Mouse (Mus musculus): ENCODE data around the gene Fbxl21. TPM values are rescaled to one million over a fixed set of nuclear protein-coding genes. Genes with fewer than 3 reads are reported as not detected.

The Fbxl21 gene
- polyA plus RNA-seq, 1 experiment from 2014 or later: 3.3 TPM

GRCm38 (mm10) chr13:56578097-56578496 is 55.8 kb downstream of the Fbxl21 start:
- H3K27me3 ChIP-seq (ENCODE audit: control insufficient read depth, insufficient read depth, low read length): no peaks in the 10 kb centered on the region
- no peak overlapping the region for H3K4me2 ChIP-seq (ENCODE audit: low read length)
- H3K4me3 ChIP-seq (replicated peaks; ENCODE audit: low read depth, low read length): no peak overlapping the region
- DNase-seq (no peak), ATAC-seq (ENCODE audit: low FRiP score, low TSS enrichment) (no peak)
- H3K4me1 ChIP-seq (ENCODE audit: control insufficient read depth, insufficient read depth, low read length): peaks cover 13% of the 10 kb centered on the region
- no peak overlapping the region for H3K27ac ChIP-seq (replicated peaks; ENCODE audit: low read depth, low read length)
- no peak overlapping the region for H3K9ac ChIP-seq (replicated peaks; ENCODE audit: low read length)
- H3K36me3 ChIP-seq (ENCODE audit: control insufficient read depth, insufficient read depth, low read length): no peaks in the 10 kb centered on the region
- WGBS: 87% methylated on average over 5 of the region's 5 CpGs
- no peaks in the 10 kb centered on the region for H3K9me3 ChIP-seq (ENCODE audit: control insufficient read depth, low read length)

GRCm38 (mm10) chr13:56580450-56580849 is 58.2 kb downstream of the Fbxl21 start:
- Histone ChIP-seq H3K9ac (replicated peaks; ENCODE audit: low read length) (no peak overlapping the region), H3K27ac (replicated peaks; ENCODE audit: low read depth, low read length) (no peak overlapping the region), H3K4me3 (replicated peaks; ENCODE audit: low read depth, low read length) (no peak overlapping the region), H3K36me3 (ENCODE audit: control insufficient read depth, insufficient read depth, low read length) (no peaks in the 10 kb centered on the region), H3K9me3 (ENCODE audit: control insufficient read depth, low read length) (no peaks in the 10 kb centered on the region), H3K4me1 (ENCODE audit: control insufficient read depth, insufficient read depth, low read length) (peaks cover 13% of the 10 kb centered on the region), H3K27me3 (ENCODE audit: control insufficient read depth, insufficient read depth, low read length) (no peaks in the 10 kb centered on the region), H3K4me2 (ENCODE audit: low read length) (no peak overlapping the region)
- DNase-seq (no peak), ATAC-seq (ENCODE audit: low FRiP score, low TSS enrichment) (no peak)
- 83% methylated on average over 5 of the region's 5 CpGs for WGBS

GRCm38 (mm10) chr13:56581512-56581911 is 59.2 kb downstream of the Fbxl21 start:
- no peak overlapping the region for H3K4me2 ChIP-seq (ENCODE audit: low read length)
- peak overlapping the region; percentile 52; the same call in 1 of the 2 replicates for H3K27ac ChIP-seq (replicated peaks; ENCODE audit: low read depth, low read length)
- ATAC-seq (ENCODE audit: low FRiP score, low TSS enrichment) (peak; percentile 27; the same call in 1 of the 2 replicates), DNase-seq (peak; percentile 37)
- no peaks in the 10 kb centered on the region for H3K9me3 ChIP-seq (ENCODE audit: control insufficient read depth, low read length)
- no peaks in the 10 kb centered on the region for H3K27me3 ChIP-seq (ENCODE audit: control insufficient read depth, insufficient read depth, low read length)
- H3K9ac ChIP-seq (replicated peaks; ENCODE audit: low read length): no peak overlapping the region
- WGBS: 0% methylated on average over 3 of the region's 3 CpGs
- H3K4me3 ChIP-seq (replicated peaks; ENCODE audit: low read depth, low read length): no peak overlapping the region
- peaks cover 13% of the 10 kb centered on the region for H3K4me1 ChIP-seq (ENCODE audit: control insufficient read depth, insufficient read depth, low read length)
- no peaks in the 10 kb centered on the region for H3K36me3 ChIP-seq (ENCODE audit: control insufficient read depth, insufficient read depth, low read length)

- peak overlapping the region; percentile 42; the same call in 1 of the 2 replicates for H3K9ac ChIP-seq (replicated peaks; ENCODE audit: low read length)
- peaks cover 13% of the 10 kb centered on the region for H3K4me1 ChIP-seq (ENCODE audit: control insufficient read depth, insufficient read depth, low read length)
- DNase-seq (peak; percentile 66), ATAC-seq (ENCODE audit: low FRiP score, low TSS enrichment) (peak; percentile 87)
- no peaks in the 10 kb centered on the region for H3K9me3 ChIP-seq (ENCODE audit: control insufficient read depth, low read length)
- H3K4me3 ChIP-seq (replicated peaks; ENCODE audit: low read depth, low read length): no peak overlapping the region
- no peaks in the 10 kb centered on the region for H3K27me3 ChIP-seq (ENCODE audit: control insufficient read depth, insufficient read depth, low read length)
- H3K4me2 ChIP-seq (ENCODE audit: low read length): peak overlapping the region; percentile 38
- peak overlapping the region; percentile 70 for H3K27ac ChIP-seq (replicated peaks; ENCODE audit: low read depth, low read length)
- no peaks in the 10 kb centered on the region for H3K36me3 ChIP-seq (ENCODE audit: control insufficient read depth, insufficient read depth, low read length)
- under 1% methylated on average over 6 of the region's 6 CpGs for WGBS
These were observed 59.7 kb downstream of the Fbxl21 start for GRCm38 (mm10) chr13:56581961-56582434.

GRCm38 (mm10) chr13:56582720-56583119 is 60.4 kb downstream of the Fbxl21 start:
- ATAC-seq (ENCODE audit: low FRiP score, low TSS enrichment) (no peak), DNase-seq (peak; percentile 26)
- no peaks in the 10 kb centered on the region for H3K27me3 ChIP-seq (ENCODE audit: control insufficient read depth, insufficient read depth, low read length)
- peaks cover 13% of the 10 kb centered on the region for H3K4me1 ChIP-seq (ENCODE audit: control insufficient read depth, insufficient read depth, low read length)
- H3K36me3 ChIP-seq (ENCODE audit: control insufficient read depth, insufficient read depth, low read length): no peaks in the 10 kb centered on the region
- no peak overlapping the region for H3K4me3 ChIP-seq (replicated peaks; ENCODE audit: low read depth, low read length)
- 0 out of 2 replicates have a peak overlapping the region, but pooled peaks have one; percentile 20 for H3K27ac ChIP-seq (replicated peaks; ENCODE audit: low read depth, low read length)
- 15% methylated on average over 3 of the region's 3 CpGs for WGBS
- no peak overlapping the region for H3K4me2 ChIP-seq (ENCODE audit: low read length)
- no peak overlapping the region for H3K9ac ChIP-seq (replicated peaks; ENCODE audit: low read length)
- no peaks in the 10 kb centered on the region for H3K9me3 ChIP-seq (ENCODE audit: control insufficient read depth, low read length)

GRCm38 (mm10) chr13:56586046-56586445 is 63.8 kb downstream of the Fbxl21 start:
- Histone ChIP-seq H3K4me2 (ENCODE audit: low read length) (no peak overlapping the region), H3K27me3 (ENCODE audit: control insufficient read depth, insufficient read depth, low read length) (no peaks in the 10 kb centered on the region), H3K9me3 (ENCODE audit: control insufficient read depth, low read length) (no peaks in the 10 kb centered on the region), H3K4me1 (ENCODE audit: control insufficient read depth, insufficient read depth, low read length) (peaks cover 13% of the 10 kb centered on the region), H3K36me3 (ENCODE audit: control insufficient read depth, insufficient read depth, low read length) (no peaks in the 10 kb centered on the region), H3K9ac (replicated peaks; ENCODE audit: low read length) (no peak overlapping the region), H3K4me3 (replicated peaks; ENCODE audit: low read depth, low read length) (no peak overlapping the region), H3K27ac (replicated peaks; ENCODE audit: low read depth, low read length) (no peak overlapping the region)
- WGBS: 91% methylated on average over 3 of the region's 3 CpGs
- DNase-seq (no peak), ATAC-seq (ENCODE audit: low FRiP score, low TSS enrichment) (no peak)

Other genes with a start within 250 kb of the Fbxl21 start
- gene Cxcl14, start 225.9 kb upstream of the Fbxl21 start, polyA plus RNA-seq (2014; fragmentation: Nextera tagmentation; extraction: Ambion mirVana): 10.2 and 11.2 TPM in 2 replicates
- not detected in 2 replicates for gene Gm3045, start 95.9 kb upstream of the Fbxl21 start, polyA plus RNA-seq (2014; fragmentation: Nextera tagmentation; extraction: Ambion mirVana)
- 0.11 TPM in 1 of 2 replicates, not detected in the other for gene Slc25a48, start 84.1 kb upstream of the Fbxl21 start, polyA plus RNA-seq (2014; fragmentation: Nextera tagmentation; extraction: Ambion mirVana)
- not detected in 2 replicates for gene Il9, start 40.2 kb upstream of the Fbxl21 start, polyA plus RNA-seq (2014; fragmentation: Nextera tagmentation; extraction: Ambion mirVana)
- not detected in 2 replicates for gene Lect2, start 26.0 kb downstream of the Fbxl21 start, polyA plus RNA-seq (2014; fragmentation: Nextera tagmentation; extraction: Ambion mirVana)
- 0.63 and 2.7 TPM in 2 replicates for gene Tgfbi, start 87.1 kb downstream of the Fbxl21 start, polyA plus RNA-seq (2014; fragmentation: Nextera tagmentation; extraction: Ambion mirVana)
- 20.4 and 35.7 TPM in 2 replicates for gene Smad5, start 180.5 kb downstream of the Fbxl21 start, polyA plus RNA-seq (2014; fragmentation: Nextera tagmentation; extraction: Ambion mirVana)
- 1.1 and 2.1 TPM in 2 replicates for gene Gm45623, start 231.4 kb downstream of the Fbxl21 start, polyA plus RNA-seq (2014; fragmentation: Nextera tagmentation; extraction: Ambion mirVana)